Mouse (Mus musculus) brain, embryonic 14.5 days (tissue): ENCODE data around the gene AL607142.1. TPM values are rescaled to one million over a fixed set of nuclear protein-coding genes. Genes with fewer than 3 reads are reported as not detected.

Source experiments
- DNase-seq: peaks from one replicate; pipeline ENCODE4 v3.0.0-alpha.2; 2011; ENCODE audit warnings: low read depth
- CTCF ChIP-seq: fragments of 200-500 bp; IDR thresholded peaks from 2 replicates; pipeline ENCODE4 v1.5.1; 2012; ENCODE audit warnings: inconsistent platforms, mild to moderate bottlenecking, moderate library complexity, borderline replicate concordance; ENCODE audit not compliant: insufficient read depth, insufficient read length; ENCODE audit errors: extremely low read depth
- POLR2A ChIP-seq: fragments of 200-500 bp; IDR thresholded peaks from 2 replicates; pipeline ENCODE4 v1.6.1; 2012; ENCODE audit warnings: mild to moderate bottlenecking, inconsistent platforms, borderline replicate concordance; ENCODE audit not compliant: poor library complexity, insufficient read depth, insufficient read length, severe bottlenecking; ENCODE audit errors: extremely low read depth
- polyA plus RNA-seq: library from polyadenylated mRNA; depleted of rRNA; stranded (reverse); fragments of >200 nt; gene quantifications from 2 replicates; pipeline ENCODE4 v1.2.3, GENCODE M21; 2012

AL607142.1 gene
- polyA plus RNA-seq, 1 experiment: not detected

- DNase-seq: no peak
- TF ChIP-seq POLR2A (no peak), CTCF (no peak)
Measured at GRCm38 (mm10) chr4:120106362-120106761, 41.6 kb downstream of the AL607142.1 start.

DNA sequence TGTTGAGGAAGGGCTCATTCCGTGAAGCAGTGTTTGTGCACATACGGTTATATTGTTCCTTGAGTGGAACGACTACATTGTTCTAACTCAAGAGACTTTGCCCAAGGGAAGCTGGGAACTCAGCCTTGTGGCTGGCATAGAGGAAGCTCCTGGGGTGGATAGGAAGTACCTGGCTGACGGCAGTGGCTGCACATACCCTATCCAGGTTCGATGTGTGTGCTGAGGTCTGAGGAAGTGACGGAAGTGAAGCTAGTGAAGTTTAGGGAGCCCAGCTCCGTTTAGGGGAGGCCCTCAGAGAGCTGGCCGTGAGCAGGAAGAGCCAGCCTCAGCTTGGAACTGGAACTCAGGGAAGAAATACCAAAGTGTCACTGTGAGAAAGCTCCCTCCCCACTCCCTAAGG, 43.0 kb downstream of the AL607142.1 start:
- TF ChIP-seq CTCF (no peak), POLR2A (no peak)
- no peak for DNase-seq

- DNase-seq: no peak
- TF ChIP-seq CTCF (no peak), POLR2A (no peak)
Measured at GRCm38 (mm10) chr4:120115516-120115915, 50.7 kb downstream of the AL607142.1 start.

- DNase-seq: no peak
- TF ChIP-seq CTCF (no peak), POLR2A (no peak)
Measured at GRCm38 (mm10) chr4:120116312-120116711, 51.5 kb downstream of the AL607142.1 start.

- peak; percentile 90 for TF ChIP-seq CTCF
- no peak for TF ChIP-seq POLR2A
- peak; percentile 71 for DNase-seq
Measured at GRCm38 (mm10) chr4:120120276-120120675, 55.5 kb downstream of the AL607142.1 start.

DNA sequence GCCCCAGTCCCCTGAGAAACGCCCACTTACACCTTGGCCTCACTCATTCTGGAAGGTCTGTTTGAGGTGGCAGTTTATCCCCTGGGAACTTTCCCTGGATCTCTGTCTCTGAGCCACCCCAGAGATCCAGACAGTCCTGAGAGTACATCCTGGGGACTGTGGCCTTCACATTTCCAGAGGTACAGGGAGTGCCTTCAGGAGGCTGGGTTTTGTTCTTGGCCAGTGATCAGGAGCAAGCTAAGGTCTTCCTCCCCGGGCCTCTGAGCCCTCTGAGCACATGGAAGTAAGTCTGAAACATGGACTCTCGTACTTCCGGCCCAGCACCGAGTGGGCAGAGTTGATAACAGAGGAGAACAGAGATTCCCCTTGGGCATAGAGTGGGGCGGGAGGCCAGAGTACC, 59.9 kb downstream of the AL607142.1 start:
- DNase-seq: no peak
- TF ChIP-seq POLR2A (no peak), CTCF (no peak)

- TF ChIP-seq CTCF (no peak), POLR2A (no peak)
- DNase-seq: peak; percentile 46
Measured at GRCm38 (mm10) chr4:120126047-120126446, 61.3 kb downstream of the AL607142.1 start.

DNA sequence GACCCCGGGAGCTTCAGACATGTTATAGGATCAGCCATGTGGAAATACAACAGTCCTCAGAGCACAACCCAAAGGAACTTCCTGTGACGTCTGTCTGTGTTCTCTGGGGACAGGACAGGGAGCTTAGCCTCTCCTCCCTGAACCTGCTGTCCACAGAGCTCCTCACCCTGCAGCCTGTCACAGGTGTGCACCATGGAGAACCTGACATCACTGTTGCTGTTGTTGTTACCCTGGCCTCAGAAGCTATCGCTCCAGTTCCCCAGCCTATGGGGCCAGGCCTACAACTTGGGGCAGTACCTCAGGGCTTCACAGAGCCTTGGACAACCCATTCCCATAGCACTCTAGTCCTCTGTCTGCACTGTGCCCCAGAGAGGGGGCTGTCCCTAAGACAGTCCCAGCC, 62.5 kb downstream of the AL607142.1 start:
- no peak for DNase-seq
- TF ChIP-seq CTCF: no peak

- peak; percentile 52 for DNase-seq
Measured at GRCm38 (mm10) chr4:120128033-120128432, 63.2 kb downstream of the AL607142.1 start.

DNA sequence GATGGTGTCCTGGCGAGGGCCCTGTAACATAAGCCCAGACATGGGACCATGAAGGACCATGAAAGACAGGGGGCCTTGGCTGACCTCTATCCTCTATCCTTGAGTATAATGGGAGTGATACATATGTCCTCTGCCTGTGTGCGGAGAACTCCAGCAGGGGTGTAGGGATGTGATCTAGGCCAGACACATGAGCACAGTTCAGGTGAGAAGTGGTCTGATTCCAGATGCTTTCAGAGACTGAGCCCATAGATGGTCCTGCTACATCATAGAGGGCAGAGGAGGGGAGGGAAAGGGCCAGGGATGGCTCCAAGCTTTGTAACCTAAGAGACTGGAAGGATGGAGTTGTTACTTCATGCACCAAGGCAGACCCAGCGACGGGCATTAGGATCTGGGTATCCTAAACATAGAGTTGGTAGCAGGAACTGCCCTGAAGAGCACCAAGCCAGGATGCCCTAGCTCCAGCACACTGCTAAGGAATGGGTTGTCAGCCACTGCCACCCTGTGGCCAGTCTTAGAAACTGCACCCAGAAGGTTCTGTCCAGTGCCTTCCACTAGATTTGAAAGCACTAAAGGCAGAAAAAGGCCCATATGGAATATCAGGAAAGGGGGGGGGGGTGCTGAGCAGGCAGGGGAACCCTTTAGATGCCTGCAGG, 64.6 kb downstream of the AL607142.1 start:
- peak; percentile 83 for DNase-seq
- TF ChIP-seq POLR2A (no peak), CTCF (peak; percentile 94)

More at GRCm38 (mm10) chr4:120128033-120128432, 63.2 kb downstream of the AL607142.1 start:
- TF ChIP-seq POLR2A: no peak
- TF ChIP-seq CTCF: no peak

DNA sequence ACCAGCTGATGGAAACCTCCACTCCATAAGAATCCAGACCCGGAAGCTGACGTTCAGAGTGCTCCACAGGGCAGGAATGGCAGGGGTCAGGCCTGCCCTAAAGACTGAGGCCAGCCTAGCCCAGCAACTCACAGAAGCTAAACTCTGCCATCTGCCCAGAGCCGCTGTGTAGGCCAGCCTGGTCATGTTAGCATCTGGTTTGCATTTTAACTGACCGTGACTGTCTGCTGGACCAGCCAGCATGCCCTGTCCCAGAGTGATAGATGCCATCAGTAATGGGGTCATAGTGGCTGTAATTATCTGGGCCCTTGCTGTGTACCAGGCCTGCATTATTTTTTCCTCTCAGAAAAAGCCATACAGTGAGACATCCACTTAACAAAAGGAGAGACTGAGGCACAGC, 66.1 kb downstream of the AL607142.1 start:
- no peak for DNase-seq

DNA sequence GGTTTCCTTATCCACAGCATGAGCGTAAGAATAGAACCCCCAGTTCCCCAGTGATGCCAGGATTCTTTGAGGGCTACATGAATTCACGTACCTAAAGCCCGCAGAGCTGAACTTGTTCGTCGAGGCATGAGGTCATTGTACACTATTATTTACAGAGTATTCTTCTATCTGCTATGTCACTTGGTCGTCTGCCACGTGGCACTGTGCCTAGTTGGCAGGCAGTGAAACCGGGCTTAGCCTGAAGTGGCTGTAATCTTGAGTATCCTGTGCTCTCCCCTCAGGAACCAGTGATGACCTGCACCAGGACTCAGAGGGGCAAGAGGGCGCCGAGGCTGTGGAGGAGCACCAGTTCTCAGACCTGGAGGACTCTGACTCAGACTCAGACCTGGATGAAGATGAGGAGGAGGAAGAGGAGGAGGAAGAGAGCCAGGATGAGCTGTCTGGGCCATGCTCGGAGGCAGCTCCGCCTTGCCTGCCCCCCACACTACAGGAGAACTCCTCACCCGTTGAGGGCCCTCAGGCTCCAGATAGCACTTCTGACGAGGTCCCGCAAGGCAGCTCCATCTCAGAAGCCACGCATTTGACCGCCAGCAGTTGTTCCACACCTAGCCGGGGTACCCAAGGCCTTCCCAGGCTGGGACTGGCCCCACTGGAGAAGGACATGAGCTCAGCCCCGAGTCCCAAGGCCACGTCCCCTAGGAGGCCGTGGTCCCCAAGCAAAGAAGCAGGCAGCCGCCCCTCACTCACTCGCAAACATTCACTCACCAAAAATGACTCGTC, 66.8 kb downstream of the AL607142.1 start:
- DNase-seq: peak; percentile 81
- TF ChIP-seq POLR2A: no peak
- no peak for TF ChIP-seq CTCF

More for the DNA sequence above, 66.1 kb downstream of the AL607142.1 start:
- TF ChIP-seq POLR2A: no peak
- no peak for TF ChIP-seq CTCF
